Mouse (Mus musculus) ES-E14 (cell line): Measurements from ENCODE around the gene Olfr429.

ENCODE experiments used
- CHD2 ChIP-seq: IDR thresholded peaks from 2 replicates; pipeline ENCODE4 v1.6.1; 2014; ENCODE audit warnings: mild to moderate bottlenecking, low read depth, low read length, inconsistent platforms
- HCFC1 ChIP-seq: IDR thresholded peaks from 2 replicates; pipeline ENCODE4 v1.6.1; 2012; ENCODE audit warnings: low read length, inconsistent platforms, borderline replicate concordance; ENCODE audit not compliant: insufficient read depth
- MAFK ChIP-seq: IDR thresholded peaks from 2 replicates; pipeline ENCODE4 v1.6.1; 2014; ENCODE audit warnings: mild to moderate bottlenecking, low read depth, low read length, inconsistent platforms; ENCODE audit not compliant: insufficient read depth
- ZC3H11A ChIP-seq: IDR thresholded peaks from 2 replicates; pipeline ENCODE4 v1.6.1; 2012; ENCODE audit warnings: low read depth, mild to moderate bottlenecking, inconsistent platforms, low read length, borderline replicate concordance
- ZNF384 ChIP-seq: IDR thresholded peaks from 2 replicates; pipeline ENCODE4 v1.6.1; 2012; ENCODE audit warnings: low read depth, low read length, inconsistent platforms

- no peak for TF ChIP-seq HCFC1
- TF ChIP-seq ZNF384: no peak
- TF ChIP-seq ZC3H11A: no peak
- no peak for TF ChIP-seq MAFK
- no peak for TF ChIP-seq CHD2
These were observed 45.7 kb upstream of the Olfr429 start for GRCm38 (mm10) chr1:174038480-174038879.
